Mouse (Mus musculus) myocyte (in vitro differentiated cells): ENCODE results near the gene Tspan9.

Source experiments
- E2F4 ChIP-seq: IDR thresholded peaks from one replicate; pipeline ENCODE4 v1.6.1; 2011; ENCODE audit warnings: mild to moderate bottlenecking, control low read depth, moderate library complexity; ENCODE audit not compliant: insufficient read depth
- POLR2A ChIP-seq: IDR thresholded peaks from one replicate; pipeline ENCODE4 v1.6.1; 2011; ENCODE audit warnings: low read depth, mild to moderate bottlenecking, control low read depth, moderate library complexity; ENCODE audit not compliant: insufficient read length
- POLR2AphosphoS2 ChIP-seq: IDR thresholded peaks from one replicate; pipeline ENCODE4 v1.6.1; 2011; ENCODE audit warnings: low read depth, control low read depth; ENCODE audit not compliant: insufficient read length
- TCF12 ChIP-seq: IDR thresholded peaks from one replicate; pipeline ENCODE4 v1.6.1; 2011; ENCODE audit warnings: mild to moderate bottlenecking, control low read depth; ENCODE audit not compliant: poor library complexity, insufficient read depth, severe bottlenecking
- USF1 ChIP-seq: IDR thresholded peaks from one replicate; pipeline ENCODE4 v1.6.1; 2011; ENCODE audit warnings: low read depth, mild to moderate bottlenecking, control low read depth, moderate library complexity

DNA sequence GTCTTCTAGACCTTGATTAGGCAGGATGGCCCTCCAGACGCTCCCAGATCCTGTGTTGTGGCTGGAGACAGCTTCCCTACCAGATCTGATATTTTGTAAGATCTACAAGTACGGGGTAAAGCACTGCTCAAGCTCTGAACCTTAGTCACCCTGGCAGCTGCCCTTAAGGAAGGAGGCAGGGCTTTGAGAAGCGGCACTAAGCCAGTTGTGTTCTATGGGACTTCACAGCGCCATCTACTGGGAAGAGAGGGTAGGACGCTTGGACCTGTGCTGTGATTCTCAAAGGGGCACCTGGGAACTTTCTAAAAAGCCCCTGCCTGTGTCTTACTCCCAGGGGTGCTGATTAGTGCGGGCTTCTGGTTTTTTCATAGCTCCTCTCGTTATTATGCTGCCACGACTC lies 222.7 kb downstream of the Tspan9 start:
- TF ChIP-seq USF1 (no peak), POLR2A (no peak), E2F4 (no peak), POLR2AphosphoS2 (no peak), TCF12 (no peak)
